Mouse (Mus musculus) thymus, adult 2 months (tissue): Measurements from ENCODE around the gene Paxx.

Experiments
- CTCF ChIP-seq: fragments of 200-500 bp; IDR thresholded peaks from 2 replicates; pipeline ENCODE4 v1.5.1; 2012; ENCODE audit warnings: mild to moderate bottlenecking, control low read depth, low read length, moderate library complexity, borderline replicate concordance; ENCODE audit not compliant: control insufficient read depth, poor library complexity, insufficient read depth; ENCODE audit errors: extremely low read depth
- POLR2A ChIP-seq: fragments of 200-500 bp; IDR thresholded peaks from 2 replicates; pipeline ENCODE4 v1.6.1; 2012; ENCODE audit warnings: mild to moderate bottlenecking, low read length, control low read depth, moderate library complexity; ENCODE audit not compliant: control insufficient read depth, poor library complexity, insufficient read depth; ENCODE audit errors: extremely low read depth

DNA sequence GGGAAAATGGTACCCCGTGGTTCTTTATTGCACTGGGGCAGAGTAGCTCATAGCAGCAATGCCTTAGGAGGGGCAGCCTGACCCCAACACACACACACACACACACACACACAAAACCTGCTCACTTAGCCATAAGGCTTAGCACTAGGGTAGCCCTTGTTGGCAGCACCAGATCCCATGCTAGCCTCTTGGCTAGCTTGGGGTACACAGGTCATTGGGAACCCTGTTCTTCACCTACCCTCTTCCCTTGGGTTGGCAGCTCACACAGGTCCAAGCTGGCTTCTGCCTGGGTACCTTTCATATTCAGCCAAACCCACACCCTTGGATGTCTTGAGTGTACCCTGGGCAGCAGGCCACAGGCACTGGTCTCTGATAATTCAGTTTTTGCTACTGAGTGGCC, 44.1 kb upstream of the Paxx start:
- TF ChIP-seq POLR2A (no peak), CTCF (no peak)
